Mouse (Mus musculus) left cerebral cortex, postnatal 4 days (tissue): ENCODE results near the gene Lhfp. TPM values are rescaled to one million over a fixed set of nuclear protein-coding genes. Genes with fewer than 3 reads are reported as not detected.

Experiments used
- DNase-seq: peaks from one replicate; pipeline ENCODE4 v3.0.0-alpha.2; 2022
- intact Hi-C: fragments of 180-260 bp; cut with DNase I; formaldehyde crosslinking; loops from one replicate; pipeline ENCODE4 v1.15.1; 2025
- total RNA-seq, 2 experiments: library from RNA; stranded (reverse); gene quantifications; 2 replicates each; pipeline ENCODE4 v1.2.3; 2021

Gene Lhfp
- total RNA-seq, 2 experiments from 2014 or later: 50.3 to 56.9 TPM

GRCm38 (mm10) chr3:53148751-53149150, 107.4 kb downstream of the Lhfp start:
- intact Hi-C loops: no loop called here
- DNase-seq: no peak

GRCm38 (mm10) chr3:53149625-53150320, 108.4 kb downstream of the Lhfp start:
- intact Hi-C loops: no loop called here
- peak; percentile 31 for DNase-seq

- intact Hi-C loops: no loop called here
- no peak for DNase-seq
Measured at GRCm38 (mm10) chr3:53151081-53151480, 109.8 kb downstream of the Lhfp start.

GRCm38 (mm10) chr3:53151607-53152006, 110.3 kb downstream of the Lhfp start:
- intact Hi-C loops: no loop called here
- DNase-seq: no peak

- DNase-seq: no peak
- intact Hi-C loops: no loop called here
Measured at GRCm38 (mm10) chr3:53161963-53162362, 120.6 kb downstream of the Lhfp start.

GRCm38 (mm10) chr3:53165281-53165680, 124.0 kb downstream of the Lhfp start:
- DNase-seq: peak; percentile 11
- intact Hi-C loops: no loop called here

- DNase-seq: no peak
- intact Hi-C loops: no loop called here
Measured at GRCm38 (mm10) chr3:53166001-53166400, 124.7 kb downstream of the Lhfp start.

GRCm38 (mm10) chr3:53169486-53169885, 128.2 kb downstream of the Lhfp start:
- intact Hi-C loops: no loop called here
- DNase-seq: no peak

GRCm38 (mm10) chr3:53173310-53174063, 132.2 kb downstream of the Lhfp start:
- intact Hi-C loops: no loop called here
- DNase-seq: no peak

GRCm38 (mm10) chr3:53179936-53180335, 138.6 kb downstream of the Lhfp start:
- intact Hi-C loops: no loop called here
- DNase-seq: no peak

GRCm38 (mm10) chr3:53185439-53185838, 144.1 kb downstream of the Lhfp start:
- intact Hi-C loops: no loop called here
- no peak for DNase-seq

GRCm38 (mm10) chr3:53193441-53193840, 152.1 kb downstream of the Lhfp start:
- DNase-seq: peak; percentile 20
- intact Hi-C loops: no loop called here

- intact Hi-C loops: no loop called here
- DNase-seq: no peak
Measured at GRCm38 (mm10) chr3:53195666-53196107, 154.4 kb downstream of the Lhfp start.

- no peak for DNase-seq
- intact Hi-C loops: no loop called here
Measured at GRCm38 (mm10) chr3:53200175-53200574, 158.8 kb downstream of the Lhfp start.

- DNase-seq: no peak
- intact Hi-C loops: no loop called here
Measured at GRCm38 (mm10) chr3:53200853-53201252, 159.5 kb downstream of the Lhfp start.

- peak; percentile 34 for DNase-seq
- intact Hi-C loops: no loop called here
Measured at GRCm38 (mm10) chr3:53201670-53202069, 160.3 kb downstream of the Lhfp start.

- intact Hi-C loops: no loop called here
- DNase-seq: peak; percentile 68
Measured at GRCm38 (mm10) chr3:53202184-53202583, 160.9 kb downstream of the Lhfp start.

GRCm38 (mm10) chr3:53202698-53203097, 161.4 kb downstream of the Lhfp start:
- DNase-seq: no peak
- intact Hi-C loops: no loop called here

GRCm38 (mm10) chr3:53203656-53204055, 162.3 kb downstream of the Lhfp start:
- intact Hi-C loops: no loop called here
- peak; percentile 18 for DNase-seq

- DNase-seq: peak; percentile 21
- intact Hi-C loops: no loop called here
Measured at GRCm38 (mm10) chr3:53204348-53204984, 163.1 kb downstream of the Lhfp start.

- no peak for DNase-seq
- intact Hi-C loops: no loop called here
Measured at GRCm38 (mm10) chr3:53204985-53205365, 163.6 kb downstream of the Lhfp start.

GRCm38 (mm10) chr3:53205706-53206105, 164.4 kb downstream of the Lhfp start:
- no peak for DNase-seq
- intact Hi-C loops: no loop called here
